Mouse (Mus musculus) midbrain, embryonic 15.5 days (tissue): ENCODE measurements at regions not wholly inside any gene's neighbourhood (a gene's known extent, or its start where the extent isn't known, plus 50 kb on each side); places are given as distances from the start of the nearest gene placed in this dataset.

Experiments used
- ATAC-seq: fragments of 200-750 bp; cut with Nextera tagmentation; replicated peaks from 2 replicates; pipeline ENCODE4 v1.8.0; 2017; ENCODE audit warnings: moderate TSS enrichment
- H3K27ac ChIP-seq: fragments of 300-500 bp; sonication (generic); 2 replicates; pipeline ENCODE4 v1.5.1; 2015; ENCODE audit warnings: mild to moderate bottlenecking, inconsistent platforms
- H3K27me3 ChIP-seq: fragments of 300-500 bp; sonication (generic); replicated peaks from 2 replicates; pipeline ENCODE4 v1.6.1; 2015; ENCODE audit warnings: inconsistent platforms
- H3K36me3 ChIP-seq: fragments of 300-500 bp; sonication (generic); replicated peaks from 2 replicates; pipeline ENCODE4 v1.6.1; 2015; ENCODE audit warnings: inconsistent platforms
- H3K4me1 ChIP-seq: fragments of 300-500 bp; sonication (generic); 2 replicates; pipeline ENCODE4 v1.6.1; 2015; ENCODE audit warnings: inconsistent platforms
- H3K4me2 ChIP-seq: fragments of 300-500 bp; sonication (generic); 2 replicates; pipeline ENCODE4 v1.6.1; 2015; ENCODE audit warnings: inconsistent platforms, mild to moderate bottlenecking, moderate library complexity
- H3K4me3 ChIP-seq: fragments of 300-500 bp; sonication (generic); 2 replicates; pipeline ENCODE4 v1.5.1; 2015; ENCODE audit warnings: mild to moderate bottlenecking, inconsistent platforms
- H3K9ac ChIP-seq: fragments of 300-500 bp; sonication (generic); 2 replicates; pipeline ENCODE4 v1.6.1; 2015; ENCODE audit warnings: mild to moderate bottlenecking, inconsistent platforms
- H3K9me3 ChIP-seq: fragments of 300-500 bp; sonication (generic); 2 replicates; pipeline ENCODE4 v1.6.1; 2016; ENCODE audit warnings: inconsistent platforms
- WGBS: fragments of 180-500 bp; shearing (Covaris S2); methylation state at CpG from one replicate; pipeline ENCODE4 v1.1.7; 2015; ENCODE audit warnings: mixed read lengths; 5-methylcytosine and 5-hydroxymethylcytosine counted together

DNA sequence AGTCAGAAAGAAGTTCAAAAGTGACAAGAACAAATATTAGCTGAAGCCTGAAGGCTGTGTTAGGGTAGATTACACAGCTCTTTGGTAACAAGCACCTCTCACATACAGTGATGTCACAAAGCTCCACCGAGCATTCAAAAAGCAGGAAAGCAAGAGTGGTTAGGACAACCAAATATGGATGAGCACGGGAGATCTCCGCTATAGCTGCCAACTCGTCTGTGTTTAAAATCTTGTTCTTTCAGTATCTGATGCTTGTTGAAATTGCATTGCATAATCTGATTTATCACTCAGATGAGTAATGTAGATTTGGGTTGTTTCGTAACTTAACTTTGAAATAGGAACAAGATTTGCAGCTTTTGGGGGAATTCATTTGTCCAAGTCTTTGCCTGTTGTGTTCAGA lies 652.8 kb downstream of the Bckdhb start:
- no peak overlapping the region for H3K9ac ChIP-seq
- ATAC-seq = no peak
- H3K27ac ChIP-seq = no peak overlapping the region
- H3K36me3 ChIP-seq = no peaks in the 10 kb centered on the region
- H3K27me3 ChIP-seq = no peaks in the 10 kb centered on the region
- no peak overlapping the region for H3K4me2 ChIP-seq
- 91% methylated on average over 5 of the region's 5 CpGs for WGBS
- H3K9me3 ChIP-seq = no peaks in the 10 kb centered on the region
- no peaks in the 10 kb centered on the region for H3K4me1 ChIP-seq
- H3K4me3 ChIP-seq = no peak overlapping the region

DNA sequence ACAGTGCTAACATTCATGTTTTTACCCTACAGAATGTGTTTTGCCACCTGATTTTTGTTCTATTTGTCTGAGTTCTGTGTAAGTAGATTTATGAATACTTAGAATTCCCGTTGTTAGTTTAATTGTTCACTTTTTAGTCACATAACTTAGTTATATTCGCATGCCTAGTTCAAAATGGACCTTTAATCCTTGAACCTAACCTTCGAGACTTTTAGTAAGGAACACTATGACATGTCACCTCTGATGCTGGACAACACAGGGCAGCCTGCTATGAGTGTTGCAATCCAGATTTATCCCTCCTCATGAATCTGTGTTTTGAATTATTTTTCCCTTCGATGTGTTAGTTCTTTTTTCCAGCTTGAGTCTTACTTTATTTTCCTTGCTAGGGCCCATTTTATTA lies 662.8 kb downstream of the Bckdhb start:
- H3K9me3 ChIP-seq = no peaks in the 10 kb centered on the region
- no peak for ATAC-seq

DNA sequence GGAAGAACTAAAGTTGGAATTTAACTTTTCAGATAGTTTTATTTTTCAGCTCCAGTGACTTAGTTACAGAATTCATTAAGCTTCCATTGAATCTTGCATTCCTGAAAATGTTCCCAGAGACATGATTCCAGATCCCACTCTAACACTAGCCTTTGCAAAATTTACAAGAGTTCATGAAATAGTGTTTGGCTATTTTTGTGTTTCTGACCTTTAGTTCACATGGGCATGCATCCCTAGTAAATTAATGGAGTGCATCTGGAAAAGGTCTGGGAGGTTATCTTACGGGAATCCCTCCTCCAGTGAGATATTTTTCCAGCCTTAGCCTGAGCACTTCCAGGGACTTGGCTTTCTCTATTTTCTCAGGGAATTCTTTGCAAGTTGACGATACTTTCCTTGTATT lies 669.8 kb downstream of the Bckdhb start:
- H3K27ac ChIP-seq = no peak overlapping the region
- H3K36me3 ChIP-seq = no peaks in the 10 kb centered on the region
- ATAC-seq = no peak
- H3K9ac ChIP-seq = no peak overlapping the region
- no peak overlapping the region for H3K4me2 ChIP-seq
- no peak overlapping the region for H3K4me3 ChIP-seq
- no peaks in the 10 kb centered on the region for H3K4me1 ChIP-seq
- no peaks in the 10 kb centered on the region for H3K9me3 ChIP-seq
- H3K27me3 ChIP-seq = no peaks in the 10 kb centered on the region
- 92% methylated on average over 2 of the region's 2 CpGs for WGBS

More for the DNA sequence above, 662.8 kb downstream of the Bckdhb start:
- Histone ChIP-seq H3K4me1 (no peaks in the 10 kb centered on the region), H3K4me2 (no peak overlapping the region), H3K27me3 (no peaks in the 10 kb centered on the region), H3K36me3 (no peaks in the 10 kb centered on the region), H3K4me3 (no peak overlapping the region), H3K27ac (no peak overlapping the region), H3K9ac (no peak overlapping the region)
- WGBS = 85% methylated on average over 4 of the region's 4 CpGs
